Mouse (Mus musculus) lung, postnatal 0 days (tissue): Measurements from ENCODE around the gene Ltbp1. TPM values are rescaled to one million over a fixed set of nuclear protein-coding genes. Genes with fewer than 3 reads are reported as not detected.

Source experiments
- ATAC-seq: fragments of 200-750 bp; cut with Nextera tagmentation; 2 replicates; pipeline ENCODE4 v1.8.0; 2017; ENCODE audit warnings: moderate library complexity
- DNase-seq: peaks from one replicate; pipeline ENCODE4 v3.0.0-alpha.2; 2016; ENCODE audit warnings: low spot score
- H3K27ac ChIP-seq: fragments of 300-500 bp; sonication (generic); 2 replicates; pipeline ENCODE4 v1.5.1; 2014; ENCODE audit warnings: antibody characterized with exemption, mild to moderate bottlenecking, low read length, mixed read lengths
- H3K27me3 ChIP-seq: fragments of 300-500 bp; sonication (generic); replicated peaks from 2 replicates; pipeline ENCODE4 v1.6.1; 2014; ENCODE audit warnings: low read length, mixed read lengths; ENCODE audit not compliant: insufficient read depth
- H3K36me3 ChIP-seq: fragments of 300-500 bp; sonication (generic); 2 replicates; pipeline ENCODE4 v1.6.1; 2014; ENCODE audit warnings: low read length, mixed read lengths; ENCODE audit not compliant: insufficient read depth
- H3K4me1 ChIP-seq: fragments of 300-500 bp; sonication (generic); 2 replicates; pipeline ENCODE4 v1.6.1; 2014; ENCODE audit warnings: antibody characterized with exemption, low read depth, low read length, mixed read lengths; ENCODE audit not compliant: insufficient read depth
- H3K4me2 ChIP-seq: fragments of 300-500 bp; sonication (generic); replicated peaks from 2 replicates; pipeline ENCODE4 v1.6.1; 2014; ENCODE audit warnings: low read depth, mild to moderate bottlenecking, low read length, moderate library complexity, mixed read lengths
- H3K4me3 ChIP-seq: fragments of 300-500 bp; sonication (generic); 2 replicates; pipeline ENCODE4 v1.5.1; 2014; ENCODE audit warnings: low read depth, low read length
- H3K9ac ChIP-seq: fragments of 300-500 bp; sonication (generic); replicated peaks from 2 replicates; pipeline ENCODE4 v1.6.1; 2014; ENCODE audit warnings: low read depth, mild to moderate bottlenecking
- H3K9me3 ChIP-seq: fragments of 300-500 bp; sonication (generic); 2 replicates; pipeline ENCODE4 v1.6.1; 2016; ENCODE audit warnings: low read length, mixed read lengths
- CTCF ChIP-seq: IDR thresholded peaks from 2 replicates; pipeline ENCODE4 v1.5.1; 2016; ENCODE audit warnings: antibody characterized with exemption, mild to moderate bottlenecking
- EP300 ChIP-seq: IDR thresholded peaks from 2 replicates; pipeline ENCODE4 v1.6.1; 2016; ENCODE audit warnings: antibody characterized with exemption, mild to moderate bottlenecking, control low read depth
- WGBS: fragments of 180-500 bp; shearing (Covaris S2); extraction: QIAGEN DNeasy Blood & Tissue Kit; methylation state at CpG from one replicate; pipeline ENCODE4 v1.1.7; 2014; 5-methylcytosine and 5-hydroxymethylcytosine counted together
- polyA plus RNA-seq: library from polyadenylated mRNA; unstranded; fragments of >200 nt; fragmentation: Nextera tagmentation; extraction: Ambion mirVana; gene quantifications from 2 replicates; pipeline ENCODE4 v1.2.1, GENCODE M21; 2015

Ltbp1 gene
- polyA plus RNA-seq, 1 experiment from 2014 or later, result 27.1 TPM

DNA sequence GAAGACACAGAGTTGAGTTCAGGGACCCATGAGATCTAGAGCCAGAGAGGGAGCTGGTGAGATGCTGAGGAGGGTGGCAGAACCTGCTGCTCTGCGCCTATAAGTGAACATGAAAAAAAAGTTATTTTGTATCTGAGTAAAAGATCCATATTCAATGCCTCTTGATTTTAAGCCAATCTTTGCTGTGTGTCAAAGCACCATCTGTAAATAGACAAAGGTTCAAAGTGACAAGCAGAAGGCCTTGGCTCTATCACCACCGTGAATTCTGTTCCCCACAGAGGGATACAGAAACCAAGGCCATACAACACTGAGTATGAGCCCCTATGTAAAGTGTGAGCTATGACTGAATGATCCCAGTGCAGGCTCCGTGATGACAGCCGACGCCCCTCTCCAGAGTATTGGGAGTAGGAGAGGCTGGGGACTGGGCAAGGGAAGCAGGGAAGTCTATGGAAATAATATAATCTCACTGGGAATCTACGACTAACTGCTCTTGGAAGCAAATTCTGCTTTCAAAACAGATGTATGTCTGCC is 326.1 kb downstream of the Ltbp1 start:
- H3K4me3 ChIP-seq, result no peak overlapping the region
- no peaks in the 10 kb centered on the region for H3K36me3 ChIP-seq
- no peaks in the 10 kb centered on the region for H3K27me3 ChIP-seq
- TF ChIP-seq CTCF (no peak), EP300 (no peak)
- H3K9ac ChIP-seq, result no peak overlapping the region
- ATAC-seq (no peak), DNase-seq (no peak)
- no peak overlapping the region for H3K27ac ChIP-seq
- no peaks in the 10 kb centered on the region for H3K4me1 ChIP-seq
- 84% methylated on average over 6 of the region's 6 CpGs for WGBS
- no peaks in the 10 kb centered on the region for H3K9me3 ChIP-seq
- H3K4me2 ChIP-seq, result no peak overlapping the region

DNA sequence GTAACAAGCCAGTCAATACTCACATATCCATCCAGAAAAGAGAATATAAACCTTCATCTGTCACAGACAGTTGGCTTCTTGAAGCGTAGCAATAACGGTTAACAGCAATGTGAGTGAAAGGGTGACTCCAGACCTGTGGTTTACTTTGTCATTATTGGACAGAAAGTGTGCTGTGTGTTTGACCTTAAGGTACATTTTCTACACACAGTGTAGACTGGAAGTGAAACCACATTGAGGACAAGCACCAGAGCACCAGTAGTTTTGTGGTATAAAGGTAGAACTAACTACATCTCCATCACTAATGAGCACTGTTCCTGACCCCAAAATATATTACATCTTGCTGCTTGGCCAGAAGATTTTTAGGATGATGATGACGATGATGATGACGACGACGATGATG is 326.9 kb downstream of the Ltbp1 start:
- DNase-seq (no peak), ATAC-seq (no peak)
- Histone ChIP-seq H3K27ac (no peak overlapping the region), H3K4me3 (no peak overlapping the region), H3K36me3 (no peaks in the 10 kb centered on the region), H3K9me3 (no peaks in the 10 kb centered on the region), H3K4me1 (no peaks in the 10 kb centered on the region), H3K9ac (no peak overlapping the region), H3K27me3 (no peaks in the 10 kb centered on the region), H3K4me2 (no peak overlapping the region)
- TF ChIP-seq EP300, result no peak
- TF ChIP-seq CTCF, result no peak
- WGBS, result 95% methylated on average over 6 of the region's 6 CpGs

DNA sequence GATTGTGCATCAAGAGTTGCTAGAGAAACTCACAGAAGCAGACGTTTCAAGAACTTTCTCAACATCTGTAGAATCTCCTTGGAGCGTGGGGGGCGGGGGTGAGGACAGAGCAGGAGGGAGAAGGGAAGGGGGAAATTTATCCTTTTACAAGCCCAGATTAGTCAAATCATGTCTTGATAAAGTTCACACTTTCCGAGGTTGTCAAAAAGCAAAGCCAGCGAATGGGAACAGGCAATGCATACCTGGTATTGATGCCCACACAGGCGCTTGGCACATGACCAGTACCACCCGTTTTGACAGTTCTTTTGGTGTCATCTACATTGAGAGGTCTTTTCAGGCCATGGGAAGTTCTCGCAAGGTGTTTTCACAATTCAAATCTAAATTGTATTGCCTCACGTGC is 327.6 kb downstream of the Ltbp1 start:
- Histone ChIP-seq H3K9ac (no peak overlapping the region), H3K4me1 (no peaks in the 10 kb centered on the region), H3K4me3 (no peak overlapping the region), H3K9me3 (no peaks in the 10 kb centered on the region), H3K4me2 (no peak overlapping the region), H3K36me3 (no peaks in the 10 kb centered on the region), H3K27ac (no peak overlapping the region), H3K27me3 (no peaks in the 10 kb centered on the region)
- 85% methylated on average over 9 of the region's 9 CpGs for WGBS
- no peak for TF ChIP-seq EP300
- no peak for TF ChIP-seq CTCF
- no peak for ATAC-seq
- DNase-seq, result no peak

DNA sequence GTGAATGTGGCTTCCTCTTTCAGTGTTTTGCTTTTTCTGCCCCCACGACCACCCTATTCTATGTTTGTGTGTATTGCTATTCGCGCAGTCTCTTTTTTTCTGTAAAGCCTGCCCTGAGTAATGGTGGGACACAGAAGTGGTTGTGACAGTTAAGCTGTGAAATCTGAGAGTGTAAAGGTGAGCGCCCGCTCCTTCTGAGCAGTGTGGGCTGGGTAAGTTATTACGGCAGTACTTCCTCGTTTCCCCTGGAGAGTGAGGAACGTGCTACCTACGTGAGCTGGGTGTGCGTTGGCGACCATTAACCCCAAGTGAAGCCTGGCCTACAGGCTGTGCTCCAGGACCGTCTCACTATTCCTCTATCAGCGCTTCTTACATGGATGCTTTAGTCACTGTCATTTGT is 328.4 kb downstream of the Ltbp1 start:
- no peak for TF ChIP-seq CTCF
- no peak for TF ChIP-seq EP300
- Histone ChIP-seq H3K4me1 (no peaks in the 10 kb centered on the region), H3K9me3 (no peaks in the 10 kb centered on the region), H3K27me3 (no peaks in the 10 kb centered on the region), H3K4me2 (no peak overlapping the region), H3K27ac (no peak overlapping the region), H3K9ac (no peak overlapping the region), H3K4me3 (no peak overlapping the region), H3K36me3 (no peaks in the 10 kb centered on the region)
- ATAC-seq, result no peak
- DNase-seq, result no peak
- 79% methylated on average over 13 of the region's 13 CpGs for WGBS

DNA sequence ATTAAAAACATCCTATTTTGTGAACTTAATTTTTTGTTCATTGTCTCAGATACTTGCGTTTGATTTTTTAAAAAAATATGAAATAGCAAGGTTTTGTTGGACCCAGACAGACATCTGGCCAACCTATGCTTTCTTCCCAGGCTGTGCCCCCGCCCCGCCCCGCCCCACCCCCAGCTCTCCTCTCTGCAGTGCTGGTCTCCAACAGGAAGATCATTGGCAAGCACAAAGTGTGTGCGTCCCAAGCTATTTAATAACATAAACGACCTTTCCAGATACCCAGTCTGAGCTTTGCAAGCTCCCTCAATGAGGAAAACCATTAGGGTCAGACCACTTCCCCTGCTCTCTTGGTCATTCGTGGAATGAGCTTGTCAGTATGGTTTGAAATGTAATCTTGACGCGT is 330.3 kb downstream of the Ltbp1 start:
- no peak for DNase-seq
- H3K27ac ChIP-seq, result no peak overlapping the region
- H3K9me3 ChIP-seq, result no peaks in the 10 kb centered on the region
- no peak overlapping the region for H3K9ac ChIP-seq
- H3K4me1 ChIP-seq, result no peaks in the 10 kb centered on the region
- H3K36me3 ChIP-seq, result no peaks in the 10 kb centered on the region
- no peak overlapping the region for H3K4me2 ChIP-seq
- no peaks in the 10 kb centered on the region for H3K27me3 ChIP-seq
- no peak for TF ChIP-seq CTCF
- no peak for TF ChIP-seq EP300
- H3K4me3 ChIP-seq, result no peak overlapping the region
- WGBS, result 55% methylated on average over 9 of the region's 9 CpGs
- no peak for ATAC-seq

DNA sequence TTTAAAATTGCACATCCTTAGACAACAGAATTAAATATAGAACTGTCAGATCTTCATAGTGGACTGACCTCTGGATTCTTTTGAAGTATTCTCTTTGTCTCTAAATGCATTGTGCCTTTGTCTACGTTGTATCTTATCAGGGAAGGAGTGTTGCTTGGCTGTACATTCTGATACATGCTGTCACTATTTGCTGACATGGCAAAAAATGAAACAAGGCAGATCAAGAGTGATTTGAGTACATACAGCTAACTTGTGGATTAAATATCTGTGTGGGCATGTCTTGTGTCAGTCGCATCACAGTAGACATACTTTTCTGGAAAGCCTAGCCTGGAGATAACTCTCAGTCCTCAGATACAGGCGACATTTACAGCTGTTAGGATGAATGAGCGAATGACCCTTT is 335.9 kb downstream of the Ltbp1 start:
- Histone ChIP-seq H3K27ac (no peak overlapping the region), H3K27me3 (no peaks in the 10 kb centered on the region), H3K4me2 (no peak overlapping the region), H3K9ac (no peak overlapping the region), H3K36me3 (no peaks in the 10 kb centered on the region), H3K4me3 (no peak overlapping the region), H3K4me1 (no peaks in the 10 kb centered on the region), H3K9me3 (no peaks in the 10 kb centered on the region)
- no peak for ATAC-seq
- 73% methylated on average over 4 of the region's 4 CpGs for WGBS
- no peak for TF ChIP-seq EP300
- no peak for TF ChIP-seq CTCF
- DNase-seq, result no peak

DNA sequence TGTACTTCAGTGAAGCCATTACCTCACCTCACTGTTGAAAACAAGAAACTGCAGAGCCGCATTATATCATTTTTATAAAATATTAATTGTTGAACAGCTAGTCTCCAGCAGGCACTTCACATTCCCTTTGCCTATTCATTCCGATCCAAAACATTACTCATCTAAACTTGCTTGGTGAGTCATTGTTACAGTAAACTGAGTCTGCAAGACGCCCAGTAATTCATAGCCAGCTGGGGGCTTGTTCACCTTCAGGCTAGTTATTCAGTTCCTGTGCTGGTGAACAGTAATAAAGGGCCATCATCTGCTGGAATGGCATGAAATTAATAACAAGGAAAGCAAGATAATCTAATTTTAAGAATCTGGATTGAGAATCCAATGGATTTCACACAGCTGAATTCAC is 339.7 kb downstream of the Ltbp1 start:
- ATAC-seq (no peak), DNase-seq (no peak)
- Histone ChIP-seq H3K36me3 (no peaks in the 10 kb centered on the region), H3K4me2 (no peak overlapping the region), H3K4me3 (no peak overlapping the region), H3K27ac (no peak overlapping the region), H3K27me3 (no peaks in the 10 kb centered on the region), H3K9ac (no peak overlapping the region), H3K9me3 (no peaks in the 10 kb centered on the region), H3K4me1 (no peaks in the 10 kb centered on the region)
- no peak for TF ChIP-seq CTCF
- 67% methylated on average over 3 of the region's 3 CpGs for WGBS
